Mouse (Mus musculus) adrenal gland, postnatal 36 days (tissue): ENCODE results near the gene Scaf8. TPM values are rescaled to one million over a fixed set of nuclear protein-coding genes. Genes with fewer than 3 reads are reported as not detected.

Experiments used
- total RNA-seq, 2 experiments: library from RNA; stranded (reverse); gene quantifications; 2 replicates each; pipeline ENCODE4 v1.2.3; 2021

Gene Scaf8
- total RNA-seq, 2 experiments from 2014 or later, result 41.7 to 43.7 TPM

Other genes starting within 250 kb of the Scaf8 start
- 10 to 100 TPM; 16.2 to 42.9 TPM for gene Tiam2, start 211.6 kb downstream of the Scaf8 start, total RNA-seq